Comparison of ENCODE assay signal across 8 mouse cellular contexts in genomic region chr1:97688756-97689155, GRCm38 (mm10). TPM values are rescaled to one million over a fixed set of nuclear protein-coding genes. Genes with fewer than 3 reads are reported as not detected.
DNase-seq lines count a peak whose midpoint lies in the region; ATAC-seq and TF ChIP-seq lines count a peak whose summit lies in the region.

No protein-coding gene starts in this region.

- H3K4me2 ChIP-seq in heart, postnatal 0 days (ENCODE audit: low read depth, low read length), result no peak overlapping the region

- no peaks in the 10 kb centered on the region for H3K9me3 ChIP-seq in ES-E14 (ENCODE audit: control insufficient read depth, insufficient read depth, low read depth, low read length)
- H3K9me3 ChIP-seq in heart, postnatal 0 days (replicated peaks; ENCODE audit: control insufficient read depth, low read length), result no peaks in the 10 kb centered on the region

- peak in 1 of 2 experiments; percentile 12 for DNase-seq in cerebellum, adult 2 months
- no peak for DNase-seq in cerebellum, adult 11 months
- DNase-seq in ES-E14 (ENCODE audit: low read depth, low spot score), result peak; percentile 41
- DNase-seq in cerebellum, postnatal 36 days, result peak; percentile 21 to 33
- DNase-seq in heart, postnatal 0 days (ENCODE audit: low spot score), result peak; percentile 22
- DNase-seq in large intestine, adult 2 months (ENCODE audit: low read depth, low spot score), result peak; percentile 21
- peak; percentile 42 to 71 for DNase-seq in spleen, postnatal 4 days (ENCODE audit: low spot score in 2 of 2)

- TF ChIP-seq EP300 in heart, postnatal 0 days (IDR thresholded peaks at IDR 0.05; ENCODE audit: low read depth), result no peak

- H3K36me3 ChIP-seq in ES-E14 (ENCODE audit: control insufficient read depth, insufficient read depth, low read length, poor library complexity, severe bottlenecking), result no peaks in the 10 kb centered on the region
- no peaks in the 10 kb centered on the region for H3K36me3 ChIP-seq in heart, postnatal 0 days (replicated peaks; ENCODE audit: control insufficient read depth, insufficient read depth, low read length)

- no peak for TF ChIP-seq POLR2A in cerebellum, adult 2 months (IDR thresholded peaks at IDR 0.05; ENCODE audit: borderline replicate concordance, insufficient read depth, low read length)

- WGBS in cerebellum, adult 2 months, result 8% methylated on average over 3 of the region's 3 CpGs
- 4% methylated on average over 3 of the region's 3 CpGs for WGBS in heart, postnatal 0 days
- 6% methylated on average over 3 of the region's 3 CpGs for WGBS in large intestine, adult 2 months

- no peak for ATAC-seq in heart, postnatal 0 days (ENCODE audit: insufficient read depth, low read depth)
- peak; percentile 100 for ATAC-seq in megakaryocyte progenitor cell, adult 5-6 weeks (replicated peaks; ENCODE audit: poor library complexity)

- in situ Hi-C loops in ES-E14 (cut with MboI; ENCODE audit: low sequenced_read_pairs in 2 of 2, unreplicated experiment in 2 of 2), result loop anchor here in 1 of 2 experiments (25.0 kb wide), 1 partner anchor 651 kb away; no protein-coding TSS in a partner anchor

- no peaks in the 10 kb centered on the region for H3K4me1 ChIP-seq in cerebellum, adult 2 months (ENCODE audit: control insufficient read depth, insufficient read depth, low read length)
- no peaks in the 10 kb centered on the region for H3K4me1 ChIP-seq in ES-E14 (ENCODE audit: control insufficient read depth in 2 of 2, insufficient read depth in 2 of 2, low read length in 2 of 2, poor library complexity in 1 of 2)
- H3K4me1 ChIP-seq in heart, postnatal 0 days (ENCODE audit: control insufficient read depth, insufficient read depth), result no peaks in the 10 kb centered on the region

- no peak overlapping the region for H3K27ac ChIP-seq in cerebellum, adult 2 months (ENCODE audit: insufficient read depth, low read length)
- no peak overlapping the region for H3K27ac ChIP-seq in ES-E14 (ENCODE audit: insufficient read depth, low read depth, low read length, poor library complexity, severe bottlenecking)
- H3K27ac ChIP-seq in heart, postnatal 0 days (ENCODE audit: low read depth), result no peak overlapping the region

- peak; percentile 61; the same call in 1 of the 2 replicates for TF ChIP-seq CTCF in cerebellum, adult 2 months (IDR thresholded peaks at IDR 0.05; ENCODE audit: borderline replicate concordance, insufficient read depth, low read depth, low read length)
- peak; percentile 70 for TF ChIP-seq CTCF in heart, postnatal 0 days (IDR thresholded peaks at IDR 0.05; ENCODE audit: low read depth)

- H3K9ac ChIP-seq in ES-E14 (ENCODE audit: insufficient read depth, low read depth, low read length, poor library complexity, severe bottlenecking), result no peak overlapping the region
- H3K9ac ChIP-seq in heart, postnatal 0 days (replicated peaks; ENCODE audit: low read depth, low read length), result no peak overlapping the region

- H3K4me3 ChIP-seq in cerebellum, adult 2 months (replicated peaks; ENCODE audit: insufficient read depth, low read depth, low read length), result no peak overlapping the region
- H3K4me3 ChIP-seq in ES-E14 (ENCODE audit: insufficient read depth in 1 of 2, low read depth in 1 of 2, low read length in 2 of 2, poor library complexity in 1 of 2, severe bottlenecking in 1 of 2), result no peak overlapping the region
- H3K4me3 ChIP-seq in heart, postnatal 0 days (ENCODE audit: low read depth, low read length), result no peak overlapping the region

- no peaks in the 10 kb centered on the region for H3K27me3 ChIP-seq in cerebellum, adult 2 months (ENCODE audit: control insufficient read depth, insufficient read depth, low read length)
- H3K27me3 ChIP-seq in heart, postnatal 0 days (ENCODE audit: control insufficient read depth, insufficient read depth, low read length), result no peaks in the 10 kb centered on the region

TF ChIP-seq in ES-E14, 5 proteins besides CTCF, POLR2A, EP300 and RAD21:
- TF ChIP-seq ZC3H11A (IDR thresholded peaks at IDR 0.05; ENCODE audit: borderline replicate concordance, low read depth, low read length) (peak; percentile 79), MAFK (IDR thresholded peaks at IDR 0.05; ENCODE audit: insufficient read depth, low read depth, low read length) (no peak)

RNA-seq across cellular contexts. Expression of gene D1Ertd622e, which starts 26.9 kb away (rescaled TPM):
- 45.0 and 49.7 TPM in 2 replicates for polyA plus RNA-seq in cerebellum, adult 2 months (2012; rRNA removed)
- 2.2 and 2.7 TPM in 2 replicates for total RNA-seq in ES-E14 (2012; rRNA removed)
- 2.2 and 17.5 TPM in 2 replicates for total RNA-seq in heart, postnatal 0 days (2014; rRNA removed; ENCODE audit: low replicate concordance)
- polyA plus RNA-seq in heart, postnatal 0 days (2015; fragmentation: Nextera tagmentation; extraction: Ambion mirVana), result 4.5 and 5.3 TPM in 2 replicates
- 40.4 and 57.4 TPM in 2 replicates for polyA plus RNA-seq in large intestine, adult 2 months (2012; rRNA removed)
- total RNA-seq in megakaryocyte progenitor cell, adult 5-6 weeks (2015), result 33.0 and 35.2 TPM in 2 replicates
- 40.5 and 40.9 TPM in 2 replicates for total RNA-seq in megakaryocyte progenitor cell, adult 5-6 weeks (2017)
